Mouse (Mus musculus) midbrain, embryonic 15.5 days (tissue): Measurements from ENCODE around the gene AF366264. TPM values are rescaled to one million over a fixed set of nuclear protein-coding genes. Genes with fewer than 3 reads are reported as not detected.
"Not testable (repeated sequence)": the region's sequence is repeated elsewhere in the genome, so short reads cannot be mapped to it uniquely, and the experiment has no call there.

Experiments used
- ATAC-seq: fragments of 200-750 bp; cut with Nextera tagmentation; replicated peaks from 2 replicates; pipeline ENCODE4 v1.8.0; 2017; ENCODE audit warnings: moderate TSS enrichment
- H3K27ac ChIP-seq: fragments of 300-500 bp; sonication (generic); 2 replicates; pipeline ENCODE4 v1.5.1; 2015; ENCODE audit warnings: mild to moderate bottlenecking, inconsistent platforms
- H3K27me3 ChIP-seq: fragments of 300-500 bp; sonication (generic); replicated peaks from 2 replicates; pipeline ENCODE4 v1.6.1; 2015; ENCODE audit warnings: inconsistent platforms
- H3K36me3 ChIP-seq: fragments of 300-500 bp; sonication (generic); replicated peaks from 2 replicates; pipeline ENCODE4 v1.6.1; 2015; ENCODE audit warnings: inconsistent platforms
- H3K4me1 ChIP-seq: fragments of 300-500 bp; sonication (generic); 2 replicates; pipeline ENCODE4 v1.6.1; 2015; ENCODE audit warnings: inconsistent platforms
- H3K4me2 ChIP-seq: fragments of 300-500 bp; sonication (generic); 2 replicates; pipeline ENCODE4 v1.6.1; 2015; ENCODE audit warnings: inconsistent platforms, mild to moderate bottlenecking, moderate library complexity
- H3K4me3 ChIP-seq: fragments of 300-500 bp; sonication (generic); 2 replicates; pipeline ENCODE4 v1.5.1; 2015; ENCODE audit warnings: mild to moderate bottlenecking, inconsistent platforms
- H3K9ac ChIP-seq: fragments of 300-500 bp; sonication (generic); 2 replicates; pipeline ENCODE4 v1.6.1; 2015; ENCODE audit warnings: mild to moderate bottlenecking, inconsistent platforms
- H3K9me3 ChIP-seq: fragments of 300-500 bp; sonication (generic); 2 replicates; pipeline ENCODE4 v1.6.1; 2016; ENCODE audit warnings: inconsistent platforms
- WGBS: fragments of 180-500 bp; shearing (Covaris S2); methylation state at CpG from one replicate; pipeline ENCODE4 v1.1.7; 2015; ENCODE audit warnings: mixed read lengths; 5-methylcytosine and 5-hydroxymethylcytosine counted together
- polyA plus RNA-seq: library from polyadenylated mRNA; unstranded; fragments of >200 nt; fragmentation: Nextera tagmentation; extraction: Ambion mirVana; gene quantifications from 2 replicates; pipeline ENCODE4 v1.2.1, GENCODE M21; 2015

AF366264 gene
- polyA plus RNA-seq = not detected in 2 replicates

- not testable (repeated sequence) for H3K9me3 ChIP-seq, H3K27ac ChIP-seq, H3K9ac ChIP-seq, H3K4me1 ChIP-seq, H3K27me3 ChIP-seq, H3K36me3 ChIP-seq, H3K4me2 ChIP-seq, ATAC-seq, H3K4me3 ChIP-seq
- whole genome bisulfite sequencing = 89% methylated on average over 5 of the region's 5 CpGs
These were observed at the start of gene AF366264 for GRCm38 (mm10) chr8:13838289-13838688. Gene AF366264 (minus strand): TSS chr8:13838389.

- not testable (repeated sequence) for H3K4me2 ChIP-seq, H3K27me3 ChIP-seq, ATAC-seq, H3K27ac ChIP-seq, H3K9ac ChIP-seq, H3K4me3 ChIP-seq, H3K4me1 ChIP-seq, H3K36me3 ChIP-seq, H3K9me3 ChIP-seq
- WGBS = 85% methylated on average over 1 of the region's 1 CpGs
These were observed 5.1 kb upstream of the AF366264 start for GRCm38 (mm10) chr8:13843286-13843685.

- Histone ChIP-seq H3K9me3 (no peaks in the 10 kb centered on the region), H3K27me3 (no peaks in the 10 kb centered on the region), H3K27ac (no peak overlapping the region), H3K4me2 (no peak overlapping the region), H3K4me1 (no peaks in the 10 kb centered on the region), H3K36me3 (no peaks in the 10 kb centered on the region), H3K9ac (no peak overlapping the region), H3K4me3 (no peak overlapping the region)
- ATAC-seq = no peak
- 81% methylated on average over 7 of the region's 7 CpGs for WGBS
These were observed 9.5 kb downstream of the AF366264 start for GRCm38 (mm10) chr8:13828598-13829172.

GRCm38 (mm10) chr8:13799566-13799965 is 38.6 kb downstream of the AF366264 start:
- Histone ChIP-seq H3K27ac (no peak overlapping the region), H3K27me3 (no peaks in the 10 kb centered on the region), H3K9me3 (no peaks in the 10 kb centered on the region), H3K4me2 (no peak overlapping the region), H3K36me3 (peaks cover 24% of the 10 kb centered on the region), H3K4me1 (no peaks in the 10 kb centered on the region), H3K4me3 (no peak overlapping the region), H3K9ac (no peak overlapping the region)
- no peak for ATAC-seq
- 94% methylated on average over 5 of the region's 5 CpGs for WGBS

- Histone ChIP-seq H3K36me3 (peaks cover 27% of the 10 kb centered on the region), H3K4me3 (no peak overlapping the region), H3K27ac (no peak overlapping the region), H3K27me3 (no peaks in the 10 kb centered on the region), H3K4me1 (no peaks in the 10 kb centered on the region), H3K4me2 (no peak overlapping the region), H3K9me3 (no peaks in the 10 kb centered on the region), H3K9ac (no peak overlapping the region)
- WGBS = 92% methylated on average over 5 of the region's 5 CpGs
- no peak for ATAC-seq
These were observed 40.5 kb downstream of the AF366264 start for GRCm38 (mm10) chr8:13797676-13798075.

- WGBS = 95% methylated on average over 11 of the region's 11 CpGs
- Histone ChIP-seq H3K36me3 (peaks cover 35% of the 10 kb centered on the region), H3K9ac (no peak overlapping the region), H3K27ac (no peak overlapping the region), H3K4me3 (no peak overlapping the region), H3K27me3 (no peaks in the 10 kb centered on the region), H3K4me1 (no peaks in the 10 kb centered on the region), H3K4me2 (no peak overlapping the region), H3K9me3 (no peaks in the 10 kb centered on the region)
- ATAC-seq = no peak
These were observed 44.5 kb downstream of the AF366264 start for GRCm38 (mm10) chr8:13793746-13794101.

- Histone ChIP-seq H3K4me2 (no peak overlapping the region), H3K4me3 (no peak overlapping the region), H3K27me3 (no peaks in the 10 kb centered on the region), H3K9me3 (no peaks in the 10 kb centered on the region), H3K36me3 (peaks cover 34% of the 10 kb centered on the region), H3K9ac (no peak overlapping the region), H3K27ac (no peak overlapping the region), H3K4me1 (no peaks in the 10 kb centered on the region)
- WGBS = 96% methylated on average over 8 of the region's 8 CpGs
- ATAC-seq = no peak
These were observed 45.0 kb downstream of the AF366264 start for GRCm38 (mm10) chr8:13793097-13793745.

- Histone ChIP-seq H3K27me3 (no peaks in the 10 kb centered on the region), H3K36me3 (peaks cover 12% of the 10 kb centered on the region), H3K27ac (no peak overlapping the region), H3K9me3 (no peaks in the 10 kb centered on the region), H3K4me2 (no peak overlapping the region), H3K4me1 (peaks cover 10% of the 10 kb centered on the region), H3K9ac (no peak overlapping the region), H3K4me3 (no peak overlapping the region)
- WGBS = 91% methylated on average over 8 of the region's 8 CpGs
- ATAC-seq = no peak
These were observed 48.6 kb downstream of the AF366264 start for GRCm38 (mm10) chr8:13789606-13790005.

- peak overlapping the region; percentile 69 for H3K9ac ChIP-seq
- H3K36me3 ChIP-seq = peaks cover 11% of the 10 kb centered on the region
- peak overlapping the region; percentile 96 for H3K27ac ChIP-seq
- peak overlapping the region; percentile 73 for H3K4me3 ChIP-seq
- peaks cover 14% of the 10 kb centered on the region for H3K4me1 ChIP-seq
- peak; percentile 96 for ATAC-seq
- no peaks in the 10 kb centered on the region for H3K27me3 ChIP-seq
- H3K9me3 ChIP-seq = no peaks in the 10 kb centered on the region
- peak overlapping the region; percentile 87 for H3K4me2 ChIP-seq
- WGBS = 0% methylated on average over 41 of the region's 47 CpGs
These were observed 52.4 kb downstream of the AF366264 start for GRCm38 (mm10) chr8:13785764-13786299.

GRCm38 (mm10) chr8:13785250-13785763 is 52.9 kb downstream of the AF366264 start, which contains the start of gene Upf3a:
Gene Upf3a (plus strand): TSS chr8:13785615.
- peak within 1 kb of the TSS; percentile 96 for H3K27ac ChIP-seq
- WGBS = 0% methylated on average over 46 of the region's 47 CpGs

More at GRCm38 (mm10) chr8:13785250-13785763, 52.9 kb downstream of the AF366264 start, which contains the start of gene Upf3a:
- Histone ChIP-seq H3K4me1 (peaks cover 14% of the 10 kb centered on the region), H3K36me3 (peaks cover 15% of the 10 kb centered on the region), H3K27me3 (no peaks in the 10 kb centered on the region), H3K4me2 (peak within 1 kb of the TSS; percentile 87), H3K4me3 (peak within 1 kb of the TSS; percentile 73), H3K9me3 (no peaks in the 10 kb centered on the region), H3K9ac (peak within 1 kb of the TSS; percentile 69)
- ATAC-seq = peak; percentile 96
